Mouse (Mus musculus): ENCODE measurements around the gene Slc18a2.

DNA sequence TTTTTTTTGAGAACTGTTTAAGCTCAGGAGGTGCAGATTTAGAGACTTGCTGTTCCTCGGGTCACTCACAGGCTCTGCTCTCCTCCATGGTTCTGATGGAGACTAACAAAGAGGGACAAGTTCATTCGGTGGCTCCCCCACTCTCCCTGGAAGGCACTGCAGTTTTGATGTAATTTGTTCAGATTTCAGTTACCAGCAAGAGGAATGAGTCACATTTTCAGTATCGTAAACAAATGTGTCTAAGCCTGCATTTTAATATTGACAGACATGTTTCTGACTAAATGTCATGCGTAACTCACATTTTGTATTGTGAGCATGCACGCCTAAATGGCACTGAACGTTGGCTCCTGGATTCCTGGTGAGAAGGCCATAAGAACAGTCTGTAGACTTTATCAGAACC lies 5.2 kb downstream of the Slc18a2 start:
- TF ChIP-seq CTCF (conservative IDR thresholded peaks at IDR 0.05; ENCODE audit: insufficient read depth, insufficient read length, low read depth, low read length) (no peak), POLR2A (IDR thresholded peaks at IDR 0.05; ENCODE audit: low read depth, low read length) (no peak)

All from kidney, adult 2 months (tissue).